Mouse (Mus musculus) ES-E14 (cell line): ENCODE data around the gene Bicdl2. TPM values are rescaled to one million over a fixed set of nuclear protein-coding genes. Genes with fewer than 3 reads are reported as not detected.

Experiments used
- DNase-seq: peaks from one replicate; pipeline ENCODE4 v3.0.0-alpha.2; 2013; ENCODE audit warnings: low read depth, low spot score
- H3K27ac ChIP-seq: 2 replicates; pipeline ENCODE4 v1.5.1; 2012; ENCODE audit warnings: low read depth, mild to moderate bottlenecking, low read length, moderate library complexity, mixed read lengths; ENCODE audit not compliant: poor library complexity, insufficient read depth, severe bottlenecking
- H3K36me3 ChIP-seq: 2 replicates; pipeline ENCODE4 v1.6.1; 2012; ENCODE audit warnings: mild to moderate bottlenecking, low read length, moderate library complexity, mixed read lengths; ENCODE audit not compliant: control insufficient read depth, poor library complexity, insufficient read depth, severe bottlenecking
- H3K4me1 ChIP-seq, 2 experiments: fragments of 150-350 bp in 1 of 2; sonication (generic) in 1 of 2; 2 replicates each; pipeline ENCODE4 v1.6.1; 2012; ENCODE audit warnings: low read length in 2 of 2, mild to moderate bottlenecking in 1 of 2, mixed read lengths in 1 of 2; ENCODE audit not compliant: control insufficient read depth in 2 of 2, insufficient read depth in 2 of 2, poor library complexity in 1 of 2
- H3K4me3 ChIP-seq, 2 experiments: fragments of 150-350 bp in 1 of 2; sonication (generic) in 1 of 2; 2 replicates each; pipeline ENCODE4 v1.5.1; 2012; ENCODE audit warnings: low read length in 2 of 2, low read depth in 1 of 2, mild to moderate bottlenecking in 1 of 2, mixed read lengths in 1 of 2; ENCODE audit not compliant: insufficient read depth in 1 of 2, poor library complexity in 1 of 2, severe bottlenecking in 1 of 2
- H3K9ac ChIP-seq: 2 replicates; pipeline ENCODE4 v1.6.1; 2012; ENCODE audit warnings: low read depth, mild to moderate bottlenecking, low read length, mixed read lengths; ENCODE audit not compliant: poor library complexity, insufficient read depth, severe bottlenecking
- H3K9me3 ChIP-seq: fragments of 150-350 bp; sonication (generic); 2 replicates; pipeline ENCODE4 v1.6.1; 2012; ENCODE audit warnings: low read depth, mild to moderate bottlenecking, low read length; ENCODE audit not compliant: control insufficient read depth, insufficient read depth
- CHD2 ChIP-seq: IDR thresholded peaks from 2 replicates; pipeline ENCODE4 v1.6.1; 2014; ENCODE audit warnings: mild to moderate bottlenecking, low read depth, low read length, inconsistent platforms
- HCFC1 ChIP-seq: IDR thresholded peaks from 2 replicates; pipeline ENCODE4 v1.6.1; 2012; ENCODE audit warnings: low read length, inconsistent platforms, borderline replicate concordance; ENCODE audit not compliant: insufficient read depth
- MAFK ChIP-seq: IDR thresholded peaks from 2 replicates; pipeline ENCODE4 v1.6.1; 2014; ENCODE audit warnings: mild to moderate bottlenecking, low read depth, low read length, inconsistent platforms; ENCODE audit not compliant: insufficient read depth
- ZC3H11A ChIP-seq: IDR thresholded peaks from 2 replicates; pipeline ENCODE4 v1.6.1; 2012; ENCODE audit warnings: low read depth, mild to moderate bottlenecking, inconsistent platforms, low read length, borderline replicate concordance
- ZNF384 ChIP-seq: IDR thresholded peaks from 2 replicates; pipeline ENCODE4 v1.6.1; 2012; ENCODE audit warnings: low read depth, low read length, inconsistent platforms
- in situ Hi-C, 2 experiments: fragments of 600-800 bp; cut with MboI; formaldehyde crosslinking; loops; one replicate each; pipeline ENCODE4 v1.15.1; 2025; ENCODE audit warnings: low sequenced_read_pairs in 2 of 2, inconsistent platforms in 1 of 2; ENCODE audit not compliant: unreplicated experiment in 2 of 2
- total RNA-seq: library from RNA; depleted of rRNA; stranded (reverse); fragments of 300-350 nt; gene quantifications from 2 replicates; pipeline ENCODE4 v1.2.3, GENCODE M21; 2012

Bicdl2 gene
- total RNA-seq, 1 experiment = 1.1 TPM

- Histone ChIP-seq H3K4me3 (no peak overlapping the region), H3K9ac (no peak overlapping the region), H3K9me3 (no peaks in the 10 kb centered on the region), H3K4me1 (peaks cover 0 to 9% of the 10 kb centered on the region in 2 experiments; a peak in 1 of 4 replicates), H3K27ac (no peak overlapping the region), H3K36me3 (no peaks in the 10 kb centered on the region)
- in situ Hi-C loops = no loop called here
- DNase-seq = no peak
- TF ChIP-seq MAFK = no peak
- no peak for TF ChIP-seq ZNF384
Observed at GRCm38 (mm10) chr17:23651363-23651762, 8.9 kb upstream of the Bicdl2 start.

DNA sequence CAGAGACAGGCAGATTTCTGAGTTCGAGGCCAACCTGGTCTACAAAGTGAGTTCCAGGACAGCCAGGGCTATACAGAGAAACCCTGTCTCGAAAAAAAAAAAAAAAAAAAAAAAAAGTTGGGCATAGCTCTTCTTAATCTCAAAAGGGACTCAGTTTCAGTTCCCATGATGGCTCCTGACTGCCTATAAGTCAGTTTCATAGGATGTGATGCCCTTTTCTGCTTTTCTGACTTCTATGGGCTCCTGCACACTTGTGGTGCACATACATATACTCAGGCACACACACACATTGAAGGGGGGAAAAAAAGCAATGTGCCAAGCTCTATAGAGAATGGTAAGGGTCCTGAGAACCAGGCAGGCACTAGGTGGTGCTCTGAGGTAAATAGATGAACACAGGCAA is 7.0 kb upstream of the Bicdl2 start:
- H3K27ac ChIP-seq = no peak overlapping the region
- no peaks in the 10 kb centered on the region for H3K9me3 ChIP-seq
- in situ Hi-C loops = no loop called here
- H3K4me3 ChIP-seq = no peak overlapping the region
- no peak for DNase-seq
- no peaks in the 10 kb centered on the region for H3K4me1 ChIP-seq
- TF ChIP-seq HCFC1 (no peak), ZNF384 (no peak), MAFK (no peak), CHD2 (no peak), ZC3H11A (no peak)
- no peak overlapping the region for H3K9ac ChIP-seq
- no peaks in the 10 kb centered on the region for H3K36me3 ChIP-seq

DNA sequence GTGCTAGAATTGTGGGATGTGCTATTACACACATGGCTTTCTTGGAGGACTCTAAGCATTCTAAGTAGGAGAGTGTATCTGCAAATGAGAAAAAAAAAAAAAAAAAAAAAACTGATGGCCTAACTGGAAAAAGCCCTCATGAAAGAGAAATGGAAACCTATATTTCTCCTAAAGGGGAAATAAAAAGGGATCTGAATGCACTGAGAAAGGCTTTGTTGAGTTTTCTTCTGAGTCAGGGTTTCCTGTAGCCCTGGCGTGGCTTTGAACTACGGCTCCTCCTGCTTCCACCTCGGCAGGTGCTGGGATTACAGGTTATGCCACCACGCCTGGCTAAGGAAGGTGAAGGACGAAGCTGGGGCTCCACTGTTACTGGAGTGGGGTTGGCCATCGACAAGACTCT is 6.3 kb upstream of the Bicdl2 start:
- H3K9ac ChIP-seq = no peak overlapping the region
- no peaks in the 10 kb centered on the region for H3K4me1 ChIP-seq
- no peak for TF ChIP-seq ZC3H11A
- TF ChIP-seq MAFK = no peak
- no peak for TF ChIP-seq HCFC1
- TF ChIP-seq CHD2 = no peak
- no peak for TF ChIP-seq ZNF384
- no peak overlapping the region for H3K4me3 ChIP-seq
- no peaks in the 10 kb centered on the region for H3K9me3 ChIP-seq
- no peak for DNase-seq
- H3K36me3 ChIP-seq = no peaks in the 10 kb centered on the region
- in situ Hi-C loops = no loop called here
- no peak overlapping the region for H3K27ac ChIP-seq

- no peak for DNase-seq
- Histone ChIP-seq H3K27ac (no peak overlapping the region), H3K4me1 (no peaks in the 10 kb centered on the region), H3K9ac (no peak overlapping the region), H3K9me3 (no peaks in the 10 kb centered on the region), H3K36me3 (no peaks in the 10 kb centered on the region), H3K4me3 (no peak overlapping the region)
- in situ Hi-C loops = no loop called here
- no peak for TF ChIP-seq ZC3H11A
- TF ChIP-seq MAFK = no peak
- no peak for TF ChIP-seq CHD2
- no peak for TF ChIP-seq HCFC1
- TF ChIP-seq ZNF384 = no peak
Observed at GRCm38 (mm10) chr17:23654410-23654809, 5.9 kb upstream of the Bicdl2 start.

GRCm38 (mm10) chr17:23658450-23658849 is 1.9 kb upstream of the Bicdl2 start:
- TF ChIP-seq CHD2 (no peak), ZNF384 (peak; percentile 66; the same call in 1 of the 2 replicates)
- in situ Hi-C loops = no loop called here

More at GRCm38 (mm10) chr17:23658450-23658849, 1.9 kb upstream of the Bicdl2 start:
- no peak overlapping the region for H3K4me3 ChIP-seq
- no peaks in the 10 kb centered on the region for H3K36me3 ChIP-seq
- no peaks in the 10 kb centered on the region for H3K9me3 ChIP-seq
- peaks cover 0 to 7% of the 10 kb centered on the region in 2 experiments; a peak in 1 of 4 replicates for H3K4me1 ChIP-seq
- DNase-seq = no peak
- H3K9ac ChIP-seq = no peak overlapping the region
- H3K27ac ChIP-seq = no peak overlapping the region
